Mouse (Mus musculus) brain, embryonic 14.5 days (tissue): ENCODE measurements around the gene Cd300lg.

Experiments
- CTCF ChIP-seq: fragments of 200-500 bp; IDR thresholded peaks from 2 replicates; pipeline ENCODE4 v1.5.1; 2012; ENCODE audit warnings: inconsistent platforms, mild to moderate bottlenecking, moderate library complexity, borderline replicate concordance; ENCODE audit not compliant: insufficient read depth, insufficient read length; ENCODE audit errors: extremely low read depth
- POLR2A ChIP-seq: fragments of 200-500 bp; IDR thresholded peaks from 2 replicates; pipeline ENCODE4 v1.6.1; 2012; ENCODE audit warnings: mild to moderate bottlenecking, inconsistent platforms, borderline replicate concordance; ENCODE audit not compliant: poor library complexity, insufficient read depth, insufficient read length, severe bottlenecking; ENCODE audit errors: extremely low read depth

DNA sequence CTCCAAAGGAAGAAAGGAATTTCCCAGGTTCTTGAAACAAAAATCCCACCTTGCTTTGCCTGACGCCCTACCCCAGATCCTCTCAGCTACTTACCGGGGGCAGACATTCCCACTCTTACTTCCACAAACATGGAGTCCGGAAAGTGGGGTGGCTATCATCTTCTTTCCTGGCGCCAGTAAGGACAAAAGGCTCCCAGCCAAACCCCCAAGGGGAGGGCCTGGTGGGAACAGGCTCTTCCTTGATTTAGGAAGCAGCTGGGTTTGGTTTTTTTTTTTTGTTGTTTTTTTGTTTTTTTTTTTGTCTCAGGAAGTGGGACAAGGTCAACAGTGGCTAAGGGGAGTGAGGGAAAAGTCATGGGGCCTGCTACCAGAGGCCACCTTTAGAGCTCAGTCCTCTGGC is 10.2 kb downstream of the Cd300lg start:
- TF ChIP-seq CTCF (no peak), POLR2A (no peak)
